Mouse (Mus musculus) heart, embryonic 15.5 days (tissue): ENCODE data around the gene Tufm. TPM values are rescaled to one million over a fixed set of nuclear protein-coding genes. Genes with fewer than 3 reads are reported as not detected.
A peak's percentile ranks its signal among the peaks of the same experiment; 100 is the strongest.

Experiments used
- ATAC-seq: fragments of 200-750 bp; cut with Nextera tagmentation; replicated peaks from 2 replicates; pipeline ENCODE4 v1.8.0; 2017; ENCODE audit warnings: low read depth, moderate TSS enrichment; ENCODE audit not compliant: insufficient number of reproducible peaks, insufficient read depth, low FRiP score
- H3K27ac ChIP-seq: fragments of 300-500 bp; sonication (generic); 2 replicates; pipeline ENCODE4 v1.5.1; 2015; ENCODE audit warnings: mild to moderate bottlenecking, inconsistent platforms
- H3K27me3 ChIP-seq: fragments of 300-500 bp; sonication (generic); 2 replicates; pipeline ENCODE4 v1.6.1; 2015; ENCODE audit warnings: inconsistent platforms
- H3K36me3 ChIP-seq: fragments of 300-500 bp; sonication (generic); 2 replicates; pipeline ENCODE4 v1.6.1; 2015; ENCODE audit warnings: mild to moderate bottlenecking, inconsistent platforms
- H3K4me1 ChIP-seq: fragments of 300-500 bp; sonication (generic); replicated peaks from 2 replicates; pipeline ENCODE4 v1.6.1; 2015; ENCODE audit warnings: inconsistent platforms
- H3K4me2 ChIP-seq: fragments of 300-500 bp; sonication (generic); 2 replicates; pipeline ENCODE4 v1.6.1; 2015; ENCODE audit warnings: inconsistent platforms, mild to moderate bottlenecking, moderate library complexity
- H3K4me3 ChIP-seq: fragments of 300-500 bp; sonication (generic); 2 replicates; pipeline ENCODE4 v1.5.1; 2015; ENCODE audit warnings: mild to moderate bottlenecking, inconsistent platforms
- H3K9ac ChIP-seq: fragments of 300-500 bp; sonication (generic); 2 replicates; pipeline ENCODE4 v1.6.1; 2015; ENCODE audit warnings: mild to moderate bottlenecking, inconsistent platforms
- H3K9me3 ChIP-seq: fragments of 300-500 bp; sonication (generic); replicated peaks from 2 replicates; pipeline ENCODE4 v1.6.1; 2016; ENCODE audit warnings: inconsistent platforms
- WGBS: fragments of 180-500 bp; shearing (Covaris S2); methylation state at CpG from one replicate; pipeline ENCODE4 v1.1.7; 2015; ENCODE audit warnings: mixed read lengths; 5-methylcytosine and 5-hydroxymethylcytosine counted together
- polyA plus RNA-seq: library from polyadenylated mRNA; unstranded; fragments of >200 nt; fragmentation: Nextera tagmentation; extraction: Ambion mirVana; gene quantifications from 2 replicates; pipeline ENCODE4 v1.2.1, GENCODE M21; 2015

Gene Tufm
- 170 and 182 TPM in 2 replicates for polyA plus RNA-seq

GRCm38 (mm10) chr7:126487052-126487483, at the start of gene Tufm:
Gene Tufm (plus strand): TSS chr7:126487361.
- peak; percentile 86 for ATAC-seq
- WGBS: under 1% methylated on average over 32 of the region's 32 CpGs
- H3K27me3 ChIP-seq: no peaks in the 10 kb centered on the region
- H3K36me3 ChIP-seq: peaks cover 29% of the 10 kb centered on the region
- peak within 1 kb of the TSS; percentile 70 for H3K27ac ChIP-seq
- peak within 1 kb of the TSS; percentile 78 for H3K4me3 ChIP-seq
- H3K4me1 ChIP-seq: peaks cover 14% of the 10 kb centered on the region
- no peaks in the 10 kb centered on the region for H3K9me3 ChIP-seq
- H3K4me2 ChIP-seq: peak within 1 kb of the TSS; percentile 82
- H3K9ac ChIP-seq: peak within 1 kb of the TSS; percentile 81

- Histone ChIP-seq H3K9me3 (no peaks in the 10 kb centered on the region), H3K36me3 (peaks cover 25% of the 10 kb centered on the region), H3K4me2 (no peak overlapping the region), H3K4me3 (no peak overlapping the region), H3K27me3 (no peaks in the 10 kb centered on the region), H3K27ac (no peak overlapping the region), H3K9ac (no peak overlapping the region), H3K4me1 (no peaks in the 10 kb centered on the region)
- 79% methylated on average over 9 of the region's 9 CpGs for WGBS
- ATAC-seq: no peak
Measured at GRCm38 (mm10) chr7:126440134-126440533, 47.0 kb upstream of the Tufm start.

- Histone ChIP-seq H3K4me3 (no peak overlapping the region), H3K36me3 (peaks cover 40% of the 10 kb centered on the region), H3K27ac (no peak overlapping the region), H3K9ac (no peak overlapping the region), H3K4me2 (no peak overlapping the region), H3K9me3 (no peaks in the 10 kb centered on the region), H3K4me1 (no peaks in the 10 kb centered on the region), H3K27me3 (no peaks in the 10 kb centered on the region)
- WGBS: 91% methylated on average over 10 of the region's 10 CpGs
- no peak for ATAC-seq
Measured at GRCm38 (mm10) chr7:126443997-126444396, 43.2 kb upstream of the Tufm start.

- ATAC-seq: no peak
- peaks cover 40% of the 10 kb centered on the region for H3K36me3 ChIP-seq
- no peak overlapping the region for H3K4me3 ChIP-seq
- no peaks in the 10 kb centered on the region for H3K9me3 ChIP-seq
- no peaks in the 10 kb centered on the region for H3K27me3 ChIP-seq
- no peak overlapping the region for H3K9ac ChIP-seq
- H3K4me2 ChIP-seq: no peak overlapping the region
- no peak overlapping the region for H3K27ac ChIP-seq
- no peaks in the 10 kb centered on the region for H3K4me1 ChIP-seq
- 92% methylated on average over 9 of the region's 9 CpGs for WGBS
Measured at GRCm38 (mm10) chr7:126444536-126444935, 42.6 kb upstream of the Tufm start.

GRCm38 (mm10) chr7:126445104-126445815, 41.9 kb upstream of the Tufm start:
- H3K9me3 ChIP-seq: no peaks in the 10 kb centered on the region
- H3K36me3 ChIP-seq: peaks cover 35% of the 10 kb centered on the region
- H3K27ac ChIP-seq: no peak overlapping the region
- no peak overlapping the region for H3K4me3 ChIP-seq
- no peak for ATAC-seq
- no peaks in the 10 kb centered on the region for H3K4me1 ChIP-seq
- WGBS: 90% methylated on average over 15 of the region's 15 CpGs
- no peaks in the 10 kb centered on the region for H3K27me3 ChIP-seq
- no peak overlapping the region for H3K4me2 ChIP-seq
- no peak overlapping the region for H3K9ac ChIP-seq

- Histone ChIP-seq H3K4me3 (no peak overlapping the region), H3K36me3 (peaks cover 34% of the 10 kb centered on the region), H3K4me2 (no peak overlapping the region), H3K4me1 (no peaks in the 10 kb centered on the region), H3K9ac (no peak overlapping the region), H3K27ac (no peak overlapping the region), H3K9me3 (no peaks in the 10 kb centered on the region), H3K27me3 (no peaks in the 10 kb centered on the region)
- no peak for ATAC-seq
- 86% methylated on average over 21 of the region's 21 CpGs for WGBS
Measured at GRCm38 (mm10) chr7:126446217-126446616, 40.9 kb upstream of the Tufm start.

GRCm38 (mm10) chr7:126448481-126448880, 38.7 kb upstream of the Tufm start:
- Histone ChIP-seq H3K4me1 (no peaks in the 10 kb centered on the region), H3K27ac (no peak overlapping the region), H3K9me3 (no peaks in the 10 kb centered on the region), H3K4me2 (no peak overlapping the region), H3K27me3 (no peaks in the 10 kb centered on the region; the same call in 1 of the 2 replicates), H3K36me3 (peaks cover 34% of the 10 kb centered on the region; the same call in 1 of the 2 replicates), H3K4me3 (no peak overlapping the region), H3K9ac (no peak overlapping the region)
- WGBS: 89% methylated on average over 19 of the region's 19 CpGs
- ATAC-seq: no peak

GRCm38 (mm10) chr7:126449991-126450390, 37.2 kb upstream of the Tufm start:
- Histone ChIP-seq H3K4me1 (no peaks in the 10 kb centered on the region), H3K27ac (no peak overlapping the region), H3K9ac (no peak overlapping the region), H3K4me2 (no peak overlapping the region), H3K36me3 (peaks cover 22% of the 10 kb centered on the region; the same call in 1 of the 2 replicates), H3K27me3 (no peaks in the 10 kb centered on the region; the same call in 1 of the 2 replicates), H3K9me3 (no peaks in the 10 kb centered on the region), H3K4me3 (no peak overlapping the region)
- no peak for ATAC-seq
- 81% methylated on average over 18 of the region's 18 CpGs for WGBS

- no peaks in the 10 kb centered on the region for H3K9me3 ChIP-seq
- H3K9ac ChIP-seq: no peak overlapping the region
- H3K27me3 ChIP-seq: no peaks in the 10 kb centered on the region; the same call in 1 of the 2 replicates
- H3K4me2 ChIP-seq: no peak overlapping the region
- ATAC-seq: no peak
- no peaks in the 10 kb centered on the region for H3K4me1 ChIP-seq
- H3K36me3 ChIP-seq: peaks cover 16% of the 10 kb centered on the region; the same call in 1 of the 2 replicates
- no peak overlapping the region for H3K4me3 ChIP-seq
- WGBS: 87% methylated on average over 6 of the region's 6 CpGs
- no peak overlapping the region for H3K27ac ChIP-seq
Measured at GRCm38 (mm10) chr7:126450641-126451040, 36.5 kb upstream of the Tufm start.

- Histone ChIP-seq H3K36me3 (0 out of 2 replicates have a peak, but pooled peaks cover 6% of the 10 kb centered on the region), H3K9me3 (no peaks in the 10 kb centered on the region), H3K4me3 (no peak overlapping the region), H3K27ac (no peak overlapping the region), H3K4me1 (no peaks in the 10 kb centered on the region), H3K4me2 (no peak overlapping the region), H3K9ac (no peak overlapping the region), H3K27me3 (no peaks in the 10 kb centered on the region; the same call in 1 of the 2 replicates)
- no peak for ATAC-seq
- WGBS: 88% methylated on average over 3 of the region's 3 CpGs
Measured at GRCm38 (mm10) chr7:126452244-126452643, 34.9 kb upstream of the Tufm start.

- peaks cover 8% of the 10 kb centered on the region for H3K4me1 ChIP-seq
- H3K9ac ChIP-seq: no peak overlapping the region
- WGBS: 67% methylated on average over 7 of the region's 7 CpGs
- ATAC-seq: no peak
- H3K36me3 ChIP-seq: no peaks in the 10 kb centered on the region
- no peak overlapping the region for H3K4me3 ChIP-seq
- no peak overlapping the region for H3K27ac ChIP-seq
- no peaks in the 10 kb centered on the region for H3K9me3 ChIP-seq
- H3K4me2 ChIP-seq: no peak overlapping the region
- H3K27me3 ChIP-seq: no peaks in the 10 kb centered on the region; the same call in 1 of the 2 replicates
Measured at GRCm38 (mm10) chr7:126453861-126454260, 33.3 kb upstream of the Tufm start.

GRCm38 (mm10) chr7:126455242-126455641, 31.9 kb upstream of the Tufm start:
- Histone ChIP-seq H3K9ac (no peak overlapping the region), H3K4me2 (no peak overlapping the region), H3K27me3 (no peaks in the 10 kb centered on the region; the same call in 1 of the 2 replicates), H3K9me3 (no peaks in the 10 kb centered on the region), H3K36me3 (no peaks in the 10 kb centered on the region), H3K4me3 (no peak overlapping the region), H3K27ac (no peak overlapping the region), H3K4me1 (peaks cover 9% of the 10 kb centered on the region)
- WGBS: 84% methylated on average over 2 of the region's 2 CpGs
- no peak for ATAC-seq
